Mouse (Mus musculus): ENCODE measurements at regions not wholly inside any gene's neighbourhood (a gene's known extent, or its start where the extent isn't known, plus 50 kb on each side); places are given as distances from the start of the nearest gene placed in this dataset.

DNA sequence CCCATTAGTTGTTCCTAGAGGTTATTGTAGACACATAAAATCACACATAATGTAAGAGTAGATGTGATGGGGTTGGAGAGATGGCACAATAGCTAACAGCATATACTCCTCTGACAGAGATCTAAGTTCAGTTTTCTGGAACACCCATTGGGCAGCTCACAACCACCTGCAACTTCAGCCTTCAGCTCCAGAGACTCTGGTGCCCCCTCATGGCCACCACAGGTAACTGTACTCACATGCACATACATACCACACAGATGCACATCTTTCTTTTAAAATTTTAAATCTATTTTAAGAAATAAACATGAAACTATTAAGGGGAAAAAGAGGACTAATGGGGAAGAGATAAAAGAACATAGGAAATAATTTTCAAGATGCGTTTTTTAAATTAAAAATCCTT lies 117.3 kb upstream of the Nckap5 start:
- H3K9ac ChIP-seq (ENCODE audit: insufficient read depth, low read depth, low read length, poor library complexity, severe bottlenecking), result no peak overlapping the region
- no peak overlapping the region for H3K27ac ChIP-seq (ENCODE audit: insufficient read depth, low read depth, low read length, poor library complexity, severe bottlenecking)
- TF ChIP-seq MAFK (IDR thresholded peaks at IDR 0.05; ENCODE audit: insufficient read depth, low read depth, low read length) (no peak), ZNF384 (IDR thresholded peaks at IDR 0.05; ENCODE audit: low read depth, low read length) (no peak), CHD2 (IDR thresholded peaks at IDR 0.05; ENCODE audit: low read depth, low read length) (no peak), ZC3H11A (IDR thresholded peaks at IDR 0.05; ENCODE audit: borderline replicate concordance, low read depth, low read length) (no peak; the same call in 1 of the 2 replicates), HCFC1 (IDR thresholded peaks at IDR 0.05; ENCODE audit: borderline replicate concordance, insufficient read depth, low read length) (no peak)
- in situ Hi-C loops (cut with MboI; ENCODE audit: low sequenced_read_pairs in 2 of 2, unreplicated experiment in 2 of 2), result no loop called here
- no peaks in the 10 kb centered on the region for H3K36me3 ChIP-seq (ENCODE audit: control insufficient read depth, insufficient read depth, low read length, poor library complexity, severe bottlenecking)
- no peaks in the 10 kb centered on the region for H3K9me3 ChIP-seq (ENCODE audit: control insufficient read depth, insufficient read depth, low read depth, low read length)
- H3K4me3 ChIP-seq (ENCODE audit: insufficient read depth in 1 of 2, low read depth in 1 of 2, low read length in 2 of 2, poor library complexity in 1 of 2, severe bottlenecking in 1 of 2), result no peak overlapping the region
- H3K4me1 ChIP-seq (ENCODE audit: control insufficient read depth in 2 of 2, insufficient read depth in 2 of 2, low read length in 2 of 2, poor library complexity in 1 of 2), result no peaks in the 10 kb centered on the region
- DNase-seq (ENCODE audit: low read depth, low spot score), result no peak

DNA sequence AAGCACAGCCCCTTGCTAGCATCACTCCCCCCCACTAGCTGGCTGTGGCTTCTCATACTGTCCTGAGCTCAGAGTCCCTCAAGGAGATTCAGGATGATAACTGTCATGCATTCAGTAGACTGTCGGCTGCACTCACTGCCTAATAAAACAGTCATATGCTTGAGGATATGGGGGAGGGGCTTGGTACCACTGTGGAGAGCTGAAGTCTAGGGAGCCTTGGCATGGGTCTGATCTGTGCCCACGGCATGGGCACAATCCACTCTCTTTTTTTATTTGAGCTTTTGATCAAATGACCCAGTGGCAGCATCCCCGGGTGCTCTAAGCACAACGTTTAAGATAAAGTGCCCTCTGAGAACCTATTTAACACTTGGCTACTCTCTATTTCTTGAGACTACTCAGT lies 102.1 kb upstream of the Nckap5 start:
- Histone ChIP-seq H3K9me3 (ENCODE audit: control insufficient read depth, insufficient read depth, low read depth, low read length) (no peaks in the 10 kb centered on the region), H3K36me3 (ENCODE audit: control insufficient read depth, insufficient read depth, low read length, poor library complexity, severe bottlenecking) (no peaks in the 10 kb centered on the region), H3K4me1 (ENCODE audit: control insufficient read depth in 2 of 2, insufficient read depth in 2 of 2, low read length in 2 of 2, poor library complexity in 1 of 2) (no peaks in the 10 kb centered on the region), H3K9ac (ENCODE audit: insufficient read depth, low read depth, low read length, poor library complexity, severe bottlenecking) (no peak overlapping the region), H3K4me3 (ENCODE audit: insufficient read depth in 1 of 2, low read depth in 1 of 2, low read length in 2 of 2, poor library complexity in 1 of 2, severe bottlenecking in 1 of 2) (no peak overlapping the region), H3K27ac (ENCODE audit: insufficient read depth, low read depth, low read length, poor library complexity, severe bottlenecking) (no peak overlapping the region)
- in situ Hi-C loops (cut with MboI; ENCODE audit: low sequenced_read_pairs in 2 of 2, unreplicated experiment in 2 of 2), result no loop called here
- no peak for TF ChIP-seq HCFC1 (IDR thresholded peaks at IDR 0.05; ENCODE audit: borderline replicate concordance, insufficient read depth, low read length)
- no peak for TF ChIP-seq CHD2 (IDR thresholded peaks at IDR 0.05; ENCODE audit: low read depth, low read length)
- no peak for TF ChIP-seq ZC3H11A (IDR thresholded peaks at IDR 0.05; ENCODE audit: borderline replicate concordance, low read depth, low read length)
- no peak for DNase-seq (ENCODE audit: low read depth, low spot score)

DNA sequence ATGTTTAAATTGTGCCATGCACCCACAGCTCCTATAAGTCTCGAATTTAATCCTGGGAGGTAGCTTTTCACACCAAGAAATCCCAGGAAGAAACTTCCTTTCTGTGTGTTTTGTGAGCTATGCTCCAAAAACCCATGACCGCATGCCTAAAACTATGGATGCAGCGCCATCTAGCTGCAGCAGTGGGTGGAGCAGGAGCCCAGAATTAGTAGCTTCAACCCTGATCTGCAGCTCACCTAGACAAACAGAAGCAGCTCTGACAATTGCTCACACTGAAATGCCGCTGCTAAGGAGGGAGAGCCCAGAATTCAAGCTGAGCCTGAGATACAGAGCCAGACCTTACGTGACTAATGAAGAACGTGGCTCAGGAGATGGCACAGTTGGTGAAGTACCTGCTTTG lies 101.2 kb upstream of the Nckap5 start:
- Histone ChIP-seq H3K4me3 (ENCODE audit: insufficient read depth in 1 of 2, low read depth in 1 of 2, low read length in 2 of 2, poor library complexity in 1 of 2, severe bottlenecking in 1 of 2) (no peak overlapping the region), H3K4me1 (ENCODE audit: control insufficient read depth in 2 of 2, insufficient read depth in 2 of 2, low read length in 2 of 2, poor library complexity in 1 of 2) (no peaks in the 10 kb centered on the region), H3K9me3 (ENCODE audit: control insufficient read depth, insufficient read depth, low read depth, low read length) (no peaks in the 10 kb centered on the region), H3K27ac (ENCODE audit: insufficient read depth, low read depth, low read length, poor library complexity, severe bottlenecking) (no peak overlapping the region), H3K9ac (ENCODE audit: insufficient read depth, low read depth, low read length, poor library complexity, severe bottlenecking) (no peak overlapping the region), H3K36me3 (ENCODE audit: control insufficient read depth, insufficient read depth, low read length, poor library complexity, severe bottlenecking) (no peaks in the 10 kb centered on the region)
- in situ Hi-C loops (cut with MboI; ENCODE audit: low sequenced_read_pairs in 2 of 2, unreplicated experiment in 2 of 2), result no loop called here
- TF ChIP-seq CHD2 (IDR thresholded peaks at IDR 0.05; ENCODE audit: low read depth, low read length) (no peak), ZC3H11A (IDR thresholded peaks at IDR 0.05; ENCODE audit: borderline replicate concordance, low read depth, low read length) (peak; percentile 69)
- DNase-seq (ENCODE audit: low read depth, low spot score), result peak; percentile 58

DNA sequence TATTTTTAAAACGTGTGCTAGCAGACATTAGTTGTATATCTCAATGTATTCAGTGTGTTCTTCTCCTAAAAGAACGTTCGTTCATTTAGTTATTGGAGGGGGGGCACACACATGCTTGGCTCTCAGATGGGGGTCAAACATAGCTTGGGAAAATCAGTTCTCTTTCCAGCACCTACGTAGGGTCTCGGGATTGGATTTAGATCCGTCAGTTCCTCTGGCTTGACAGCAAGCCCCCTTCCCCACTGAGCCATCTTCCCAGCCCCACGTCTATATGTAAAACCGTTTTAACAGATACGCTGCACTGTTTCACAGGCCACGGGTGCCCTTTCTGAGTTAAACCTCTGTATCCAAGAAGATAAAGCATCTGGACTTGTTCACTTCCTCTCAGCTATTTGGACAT lies 100.5 kb upstream of the Nckap5 start:
- TF ChIP-seq ZNF384 (IDR thresholded peaks at IDR 0.05; ENCODE audit: low read depth, low read length) (no peak), HCFC1 (IDR thresholded peaks at IDR 0.05; ENCODE audit: borderline replicate concordance, insufficient read depth, low read length) (no peak), MAFK (IDR thresholded peaks at IDR 0.05; ENCODE audit: insufficient read depth, low read depth, low read length) (no peak), ZC3H11A (IDR thresholded peaks at IDR 0.05; ENCODE audit: borderline replicate concordance, low read depth, low read length) (no peak), CHD2 (IDR thresholded peaks at IDR 0.05; ENCODE audit: low read depth, low read length) (no peak)
- Histone ChIP-seq H3K27ac (ENCODE audit: insufficient read depth, low read depth, low read length, poor library complexity, severe bottlenecking) (no peak overlapping the region), H3K9ac (ENCODE audit: insufficient read depth, low read depth, low read length, poor library complexity, severe bottlenecking) (no peak overlapping the region), H3K36me3 (ENCODE audit: control insufficient read depth, insufficient read depth, low read length, poor library complexity, severe bottlenecking) (no peaks in the 10 kb centered on the region), H3K4me1 (ENCODE audit: control insufficient read depth in 2 of 2, insufficient read depth in 2 of 2, low read length in 2 of 2, poor library complexity in 1 of 2) (no peaks in the 10 kb centered on the region), H3K9me3 (ENCODE audit: control insufficient read depth, insufficient read depth, low read depth, low read length) (no peaks in the 10 kb centered on the region), H3K4me3 (ENCODE audit: insufficient read depth in 1 of 2, low read depth in 1 of 2, low read length in 2 of 2, poor library complexity in 1 of 2, severe bottlenecking in 1 of 2) (no peak overlapping the region)
- no peak for DNase-seq (ENCODE audit: low read depth, low spot score)
- in situ Hi-C loops (cut with MboI; ENCODE audit: low sequenced_read_pairs in 2 of 2, unreplicated experiment in 2 of 2), result no loop called here

DNA sequence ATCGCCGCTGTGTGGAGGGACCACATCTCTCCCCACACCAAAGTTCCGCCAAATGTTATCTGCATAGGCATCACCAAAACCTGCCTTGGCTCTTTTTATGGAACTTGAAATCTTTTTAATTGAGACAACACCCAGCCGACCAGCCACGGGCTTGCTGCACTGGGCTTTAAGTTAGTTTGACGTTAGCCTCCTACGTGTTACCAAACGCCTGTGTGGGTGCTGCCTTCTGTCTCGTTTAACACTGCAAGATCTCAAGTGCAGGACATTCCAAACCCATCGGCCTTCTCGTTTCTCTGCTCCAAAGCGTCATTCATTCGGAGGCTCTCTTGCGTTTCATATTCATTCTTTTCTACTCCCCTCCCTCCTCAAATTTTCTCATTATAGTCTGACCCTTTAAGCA lies 100.0 kb upstream of the Nckap5 start:
- in situ Hi-C loops (cut with MboI; ENCODE audit: low sequenced_read_pairs in 2 of 2, unreplicated experiment in 2 of 2), result no loop called here
- Histone ChIP-seq H3K9ac (ENCODE audit: insufficient read depth, low read depth, low read length, poor library complexity, severe bottlenecking) (no peak overlapping the region), H3K27ac (ENCODE audit: insufficient read depth, low read depth, low read length, poor library complexity, severe bottlenecking) (no peak overlapping the region), H3K9me3 (ENCODE audit: control insufficient read depth, insufficient read depth, low read depth, low read length) (no peaks in the 10 kb centered on the region), H3K36me3 (ENCODE audit: control insufficient read depth, insufficient read depth, low read length, poor library complexity, severe bottlenecking) (no peaks in the 10 kb centered on the region), H3K4me1 (ENCODE audit: control insufficient read depth in 2 of 2, insufficient read depth in 2 of 2, low read length in 2 of 2, poor library complexity in 1 of 2) (no peaks in the 10 kb centered on the region), H3K4me3 (ENCODE audit: insufficient read depth in 1 of 2, low read depth in 1 of 2, low read length in 2 of 2, poor library complexity in 1 of 2, severe bottlenecking in 1 of 2) (no peak overlapping the region)
- TF ChIP-seq ZC3H11A (IDR thresholded peaks at IDR 0.05; ENCODE audit: borderline replicate concordance, low read depth, low read length), result no peak
- TF ChIP-seq MAFK (IDR thresholded peaks at IDR 0.05; ENCODE audit: insufficient read depth, low read depth, low read length), result no peak
- TF ChIP-seq HCFC1 (IDR thresholded peaks at IDR 0.05; ENCODE audit: borderline replicate concordance, insufficient read depth, low read length), result no peak
- TF ChIP-seq CHD2 (IDR thresholded peaks at IDR 0.05; ENCODE audit: low read depth, low read length), result no peak
- no peak for TF ChIP-seq ZNF384 (IDR thresholded peaks at IDR 0.05; ENCODE audit: low read depth, low read length)
- no peak for DNase-seq (ENCODE audit: low read depth, low spot score)

Data from ES-E14 (cell line).